Mouse (Mus musculus) bone marrow macrophage, adult 2 months (primary cell): ENCODE measurements around the gene Mbd3. TPM values are rescaled to one million over a fixed set of nuclear protein-coding genes. Genes with fewer than 3 reads are reported as not detected.
"Not testable (repeated sequence)": the region's sequence is repeated elsewhere in the genome, so short reads cannot be mapped to it uniquely, and the experiment has no call there.

Experiments
- H3K27ac ChIP-seq: 2 replicates; pipeline ENCODE4 v1.5.1; 2012; ENCODE audit warnings: low read depth, low read length; ENCODE audit not compliant: insufficient read depth
- H3K4me1 ChIP-seq: 2 replicates; pipeline ENCODE4 v1.6.1; 2012; ENCODE audit warnings: low read length; ENCODE audit not compliant: control insufficient read depth, insufficient read depth
- H3K4me3 ChIP-seq: 2 replicates; pipeline ENCODE4 v1.5.1; 2012; ENCODE audit warnings: mild to moderate bottlenecking, low read length, moderate library complexity; ENCODE audit not compliant: insufficient read depth
- CTCF ChIP-seq: IDR thresholded peaks from 2 replicates; pipeline ENCODE4 v1.5.1; 2012; ENCODE audit warnings: low read depth, mild to moderate bottlenecking, low read length, moderate library complexity
- POLR2A ChIP-seq: IDR thresholded peaks from 2 replicates; pipeline ENCODE4 v1.6.1; 2012; ENCODE audit warnings: mild to moderate bottlenecking, low read depth, low read length, borderline replicate concordance
- polyA plus RNA-seq: library from polyadenylated mRNA; stranded (reverse); fragments of >200 nt; gene quantifications from 2 replicates; pipeline ENCODE4 v1.2.4, GENCODE M21; 2012; ENCODE audit not compliant: missing spikeins, insufficient read depth, insufficient read length

Mbd3 gene
- polyA plus RNA-seq, 1 experiment, result 55.6 TPM

- Histone ChIP-seq H3K4me3 (no peak overlapping the region), H3K4me1 (no peaks in the 10 kb centered on the region), H3K27ac (no peak overlapping the region)
- TF ChIP-seq POLR2A (no peak), CTCF (no peak)
Observed at GRCm38 (mm10) chr10:80355431-80355830, 43.9 kb downstream of the Mbd3 start.

GRCm38 (mm10) chr10:80352727-80353126, 46.6 kb downstream of the Mbd3 start:
- no peak overlapping the region for H3K4me3 ChIP-seq
- no peak overlapping the region for H3K27ac ChIP-seq
- no peaks in the 10 kb centered on the region for H3K4me1 ChIP-seq
- TF ChIP-seq POLR2A (no peak), CTCF (no peak)

GRCm38 (mm10) chr10:80351896-80352295, 47.5 kb downstream of the Mbd3 start:
- H3K27ac ChIP-seq, result no peak overlapping the region
- no peak for TF ChIP-seq CTCF
- TF ChIP-seq POLR2A, result no peak
- H3K4me1 ChIP-seq, result no peaks in the 10 kb centered on the region
- H3K4me3 ChIP-seq, result no peak overlapping the region

DNA sequence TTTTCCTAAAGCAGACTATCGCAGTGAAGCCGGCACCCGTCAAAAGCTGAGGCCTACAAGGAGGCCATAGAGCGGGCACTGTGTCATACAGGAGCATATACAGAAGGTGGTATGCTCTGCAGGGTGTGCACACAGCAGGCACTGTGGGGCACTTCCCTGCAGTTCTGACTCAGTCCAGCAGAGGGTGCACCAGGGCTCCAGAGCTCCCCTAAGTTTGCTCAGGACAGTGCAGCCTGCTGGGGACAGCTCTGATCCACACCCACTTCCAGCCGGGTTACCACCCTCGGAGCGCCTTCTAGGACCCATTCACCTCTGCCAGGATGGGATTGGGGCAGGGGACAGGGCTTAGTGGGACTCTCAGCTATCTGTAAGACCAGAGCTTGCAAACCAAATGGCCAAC, 49.1 kb downstream of the Mbd3 start:
- Histone ChIP-seq H3K4me3 (no peak overlapping the region), H3K27ac (no peak overlapping the region), H3K4me1 (no peaks in the 10 kb centered on the region)
- no peak for TF ChIP-seq POLR2A
- peak; percentile 71 for TF ChIP-seq CTCF

DNA sequence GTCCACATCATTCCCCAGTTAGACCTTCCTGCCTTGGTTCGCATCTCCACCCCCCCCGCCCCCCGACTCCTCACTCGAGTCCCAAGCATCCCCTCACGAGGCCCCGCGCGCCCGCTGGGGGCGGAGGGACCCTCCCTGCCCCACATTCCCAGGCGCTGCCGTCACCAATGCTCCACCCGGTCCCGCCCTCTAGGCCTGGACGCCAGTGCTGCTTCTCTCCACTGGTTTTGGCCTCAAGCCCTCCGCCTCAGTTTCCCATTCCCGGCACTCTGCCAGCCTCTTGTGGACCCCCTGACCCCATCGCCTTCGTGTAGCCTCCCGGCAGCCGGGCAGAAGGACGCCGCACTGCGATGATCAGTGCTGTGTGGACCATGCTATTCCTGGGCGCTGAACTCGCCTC, 50.4 kb downstream of the Mbd3 start:
- TF ChIP-seq CTCF (no peak), POLR2A (no peak)
- peaks cover 3% of the 10 kb centered on the region; the same call in 1 of the 2 replicates for H3K4me1 ChIP-seq
- H3K4me3 ChIP-seq, result no peak overlapping the region
- no peak overlapping the region for H3K27ac ChIP-seq

- Histone ChIP-seq H3K27ac (no peak within 1 kb of the TSS), H3K4me3 (peak within 1 kb of the TSS; percentile 63), H3K4me1 (peaks cover 3% of the 10 kb centered on the region; the same call in 1 of the 2 replicates)
- TF ChIP-seq CTCF, result peak; percentile 63
- TF ChIP-seq POLR2A, result no peak
Observed at GRCm38 (mm10) chr10:80348244-80348781, 51.0 kb downstream of the Mbd3 start, which contains the start of gene Adamtsl5. Gene Adamtsl5, minus strand, starts transcription at chr10:80348412.

GRCm38 (mm10) chr10:80347514-80347967, 51.8 kb downstream of the Mbd3 start:
- TF ChIP-seq POLR2A, result no peak
- no peak for TF ChIP-seq CTCF
- Histone ChIP-seq H3K4me3 (peak overlapping the region; percentile 63), H3K27ac (no peak overlapping the region), H3K4me1 (peaks cover 3% of the 10 kb centered on the region; the same call in 1 of the 2 replicates)

GRCm38 (mm10) chr10:80345929-80346328, 53.4 kb downstream of the Mbd3 start:
- not testable (repeated sequence) for H3K27ac ChIP-seq, H3K4me1 ChIP-seq, H3K4me3 ChIP-seq

DNA sequence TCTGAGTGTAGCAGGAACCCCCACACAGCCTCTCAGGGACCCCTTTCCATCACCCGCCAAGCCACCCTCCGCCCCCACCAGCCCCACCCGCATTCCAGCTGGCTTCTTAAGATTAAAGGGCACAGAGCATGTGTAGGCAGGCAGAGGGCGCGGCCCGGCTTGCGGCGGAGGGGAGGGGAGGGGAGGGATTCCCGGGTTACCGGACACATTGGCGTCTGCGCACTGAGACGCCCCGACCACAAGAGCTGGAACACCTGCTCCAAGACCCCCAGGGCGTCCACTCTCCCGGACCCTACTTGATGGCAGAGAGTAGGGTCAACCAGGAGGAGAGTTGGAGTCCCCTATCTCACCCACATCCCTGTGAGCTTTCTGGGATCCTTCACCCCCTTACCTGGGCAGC, 54.2 kb downstream of the Mbd3 start:
- no peak for TF ChIP-seq CTCF
- no peak for TF ChIP-seq POLR2A
- Histone ChIP-seq H3K4me1 (peaks cover 3% of the 10 kb centered on the region; the same call in 1 of the 2 replicates), H3K4me3 (no peak overlapping the region), H3K27ac (no peak overlapping the region)

DNA sequence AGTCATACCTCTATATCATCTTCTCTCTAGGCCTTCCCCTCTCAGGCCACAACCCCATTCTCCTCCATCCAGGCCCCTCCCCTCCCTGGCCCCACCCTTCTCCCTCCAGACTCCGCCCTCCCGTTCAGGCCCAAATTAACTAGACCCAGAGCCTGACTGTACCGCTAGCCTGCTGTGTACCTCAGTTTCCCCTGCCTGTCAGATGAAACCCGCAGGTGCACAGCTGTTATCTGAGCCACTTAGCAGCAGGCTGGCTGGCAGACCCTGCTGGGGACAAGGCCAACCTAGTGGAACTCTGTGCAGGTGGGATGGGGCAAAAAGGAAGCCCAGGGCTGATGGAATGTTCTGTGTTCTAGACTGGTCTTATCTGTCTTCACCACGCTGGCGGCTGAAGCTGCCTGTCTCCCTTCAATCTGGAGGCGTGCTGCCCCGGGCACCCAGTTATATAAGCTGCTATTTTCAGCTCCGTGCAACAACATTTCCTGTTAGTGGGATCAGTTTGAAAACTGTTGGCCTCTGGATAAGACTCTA, 55.2 kb downstream of the Mbd3 start:
- H3K4me1 ChIP-seq, result peaks cover 3% of the 10 kb centered on the region; the same call in 1 of the 2 replicates
- no peak overlapping the region for H3K4me3 ChIP-seq
- no peak overlapping the region for H3K27ac ChIP-seq
- TF ChIP-seq CTCF (no peak), POLR2A (no peak)
